Mouse (Mus musculus): ENCODE data around the gene Eprs. TPM values are rescaled to one million over a fixed set of nuclear protein-coding genes. Genes with fewer than 3 reads are reported as not detected.
"Not testable (repeated sequence)": the region's sequence is repeated elsewhere in the genome, so short reads cannot be mapped to it uniquely, and the experiment has no call there.

The Eprs gene
- 13.7 and 15.3 TPM in 2 replicates for polyA plus RNA-seq (2012; rRNA removed)

DNA sequence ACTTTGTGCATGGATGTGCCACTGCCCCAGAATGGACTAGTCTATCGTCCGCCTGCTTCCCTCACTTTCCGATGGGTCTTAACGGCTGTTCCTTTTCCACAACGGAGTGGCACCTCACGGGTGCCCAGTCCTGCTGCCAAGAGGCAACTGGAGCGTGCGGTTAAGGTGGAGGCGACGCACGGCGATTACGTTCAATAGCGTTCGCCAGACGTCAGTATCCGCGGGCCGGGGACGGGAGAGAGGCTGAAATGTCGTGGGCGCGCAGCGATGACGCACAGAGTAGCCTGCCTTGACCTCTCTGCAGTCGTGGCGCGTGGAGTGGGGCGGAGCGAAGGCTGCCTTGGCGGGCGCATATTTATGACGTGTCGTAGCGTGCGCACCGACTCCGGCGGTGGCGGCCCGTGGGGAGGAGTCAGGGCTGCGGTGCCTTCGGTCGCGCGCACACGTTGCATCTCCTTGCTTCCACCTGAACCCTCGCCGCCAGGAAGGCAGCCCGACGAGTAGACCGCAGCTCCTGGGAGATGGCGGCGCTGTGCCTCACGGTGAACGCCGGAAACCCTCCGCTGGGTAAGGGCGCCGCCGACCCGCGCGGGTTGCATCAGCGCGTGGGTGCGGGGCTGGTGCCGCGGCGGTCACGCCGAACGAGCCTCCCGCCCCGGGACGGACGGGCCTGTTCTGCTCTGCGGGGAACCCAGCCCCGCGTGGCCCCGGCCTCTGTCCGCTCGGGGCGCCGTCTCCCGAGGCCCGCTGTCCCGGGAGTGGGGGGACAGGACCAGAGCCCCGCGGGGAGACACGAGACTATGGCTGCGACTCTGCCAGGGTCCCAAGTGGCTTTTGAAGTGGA, at the start of gene Eprs:
Gene Eprs (plus strand): TSS at position 368 of the 844 bp plus-strand sequence.
- peaks cover 4% of the 10 kb centered on the region for H3K4me1 ChIP-seq (ENCODE audit: control insufficient read depth, insufficient read depth, low read length)
- peak within 1 kb of the TSS; percentile 89 for H3K27ac ChIP-seq (ENCODE audit: control insufficient read depth, insufficient read depth, low read depth, low read length)
- no peaks in the 10 kb centered on the region for H3K36me3 ChIP-seq (ENCODE audit: control insufficient read depth, insufficient read depth, low read length)
- H3K27me3 ChIP-seq (ENCODE audit: control insufficient read depth, insufficient read depth, low read length), result no peaks in the 10 kb centered on the region
- no peak for TF ChIP-seq CTCF (IDR thresholded peaks at IDR 0.05; ENCODE audit: control insufficient read depth, insufficient read depth, insufficient replicate concordance, low read depth, low read length)
- TF ChIP-seq POLR2A (IDR thresholded peaks at IDR 0.05; ENCODE audit: control insufficient read depth, low read depth, low read length), result peak; percentile 86
- H3K4me3 ChIP-seq (ENCODE audit: control insufficient read depth, low read depth, low read length), result peak within 1 kb of the TSS; percentile 98

DNA sequence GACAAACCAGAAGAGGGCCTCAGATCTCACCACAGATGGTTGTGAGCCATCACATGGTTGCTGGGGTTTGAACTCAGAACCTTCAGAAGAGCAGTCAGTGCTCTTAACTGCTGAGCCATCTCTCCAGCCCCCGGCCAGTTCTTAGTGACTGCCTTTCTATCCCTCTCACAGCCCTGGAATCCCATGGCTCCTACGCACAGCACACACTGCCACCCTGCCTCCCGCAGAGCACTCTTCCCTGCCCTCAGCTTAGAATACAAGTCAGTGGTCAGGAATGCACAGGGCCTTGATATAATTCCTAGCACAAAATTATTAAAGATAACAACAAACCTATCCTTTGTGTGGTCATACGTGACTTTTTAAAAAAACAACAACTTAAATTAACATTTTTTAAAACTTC, 48.3 kb upstream of the Eprs start:
- Histone ChIP-seq H3K4me3 (ENCODE audit: control insufficient read depth, low read depth, low read length) (no peak overlapping the region), H3K27ac (ENCODE audit: control insufficient read depth, insufficient read depth, low read depth, low read length) (no peak overlapping the region), H3K27me3 (ENCODE audit: control insufficient read depth, insufficient read depth, low read length) (no peaks in the 10 kb centered on the region), H3K4me1 (ENCODE audit: control insufficient read depth, insufficient read depth, low read length) (no peaks in the 10 kb centered on the region), H3K36me3 (ENCODE audit: control insufficient read depth, insufficient read depth, low read length) (no peaks in the 10 kb centered on the region; the same call in 1 of the 2 replicates)
- no peak for TF ChIP-seq CTCF (IDR thresholded peaks at IDR 0.05; ENCODE audit: control insufficient read depth, insufficient read depth, insufficient replicate concordance, low read depth, low read length)
- TF ChIP-seq POLR2A (IDR thresholded peaks at IDR 0.05; ENCODE audit: control insufficient read depth, low read depth, low read length), result no peak

DNA sequence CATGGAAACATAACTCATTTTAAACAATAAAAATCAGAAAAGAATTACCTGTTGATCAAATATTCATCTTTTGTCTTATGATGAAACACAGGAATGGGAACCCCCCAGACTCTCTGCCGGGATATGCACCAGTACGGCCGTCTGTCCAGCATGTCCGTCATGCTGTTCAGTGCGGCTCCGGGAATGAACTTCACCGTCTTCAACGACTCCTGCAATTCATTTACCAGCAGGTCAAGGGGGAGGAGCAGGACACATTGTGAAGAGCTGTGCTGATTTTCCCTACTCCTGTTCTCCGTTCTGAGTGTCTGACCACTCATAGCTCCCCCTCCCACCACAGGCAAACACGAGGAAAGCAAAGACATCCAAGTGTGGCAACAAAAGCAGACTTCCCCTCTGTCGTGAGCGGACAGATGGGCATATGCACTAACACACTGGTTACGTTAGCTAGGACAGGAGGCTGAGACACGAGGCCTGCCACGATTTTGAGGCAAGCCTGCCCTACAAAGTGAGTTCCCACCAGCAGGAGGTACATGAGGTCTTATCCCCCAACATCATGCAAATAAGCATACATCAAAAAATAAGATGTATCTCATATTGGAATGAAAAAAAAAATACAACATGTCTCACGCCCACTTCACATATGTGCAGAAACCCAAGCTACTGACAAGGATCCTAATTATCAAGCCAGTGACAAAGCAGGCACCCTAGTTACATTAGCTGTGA, 46.8 kb upstream of the Eprs start:
- H3K27me3 ChIP-seq (ENCODE audit: control insufficient read depth, insufficient read depth, low read length), result no peaks in the 10 kb centered on the region
- TF ChIP-seq POLR2A (IDR thresholded peaks at IDR 0.05; ENCODE audit: control insufficient read depth, low read depth, low read length) (no peak), CTCF (IDR thresholded peaks at IDR 0.05; ENCODE audit: control insufficient read depth, insufficient read depth, insufficient replicate concordance, low read depth, low read length) (no peak)
- no peak overlapping the region for H3K4me3 ChIP-seq (ENCODE audit: control insufficient read depth, low read depth, low read length)
- no peak overlapping the region for H3K27ac ChIP-seq (ENCODE audit: control insufficient read depth, insufficient read depth, low read depth, low read length)
- no peaks in the 10 kb centered on the region; the same call in 1 of the 2 replicates for H3K36me3 ChIP-seq (ENCODE audit: control insufficient read depth, insufficient read depth, low read length)
- H3K4me1 ChIP-seq (ENCODE audit: control insufficient read depth, insufficient read depth, low read length), result no peaks in the 10 kb centered on the region

DNA sequence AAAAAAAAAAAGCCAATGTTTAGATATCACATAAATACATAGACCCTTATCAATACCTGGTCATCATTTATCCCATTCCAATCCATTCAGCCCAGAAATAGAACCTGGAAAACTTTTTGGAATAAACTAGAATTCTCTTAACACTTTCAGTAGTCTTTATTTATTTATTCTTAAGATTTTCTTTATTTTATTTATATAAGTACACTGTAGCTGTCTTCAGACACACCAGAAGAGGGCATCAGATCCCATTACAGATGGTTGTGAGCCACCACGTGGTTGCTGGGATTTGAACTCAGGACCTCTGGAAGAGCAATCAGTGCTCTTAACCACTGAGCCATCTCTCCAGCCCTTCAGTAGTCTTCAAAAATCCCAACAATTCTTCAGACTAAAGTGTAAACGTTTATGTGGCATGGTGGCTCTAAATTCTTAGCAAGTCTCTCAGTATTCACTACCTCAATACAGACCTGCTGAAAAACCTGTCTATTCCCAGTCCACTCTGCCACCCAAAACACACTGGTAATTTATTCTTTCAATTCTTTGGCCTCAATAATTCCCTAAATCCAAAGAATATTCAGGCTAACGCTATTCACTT, 35.0 kb upstream of the Eprs start:
- H3K27ac ChIP-seq (ENCODE audit: control insufficient read depth, insufficient read depth, low read depth, low read length); H3K4me1 ChIP-seq (ENCODE audit: control insufficient read depth, insufficient read depth, low read length); H3K27me3 ChIP-seq (ENCODE audit: control insufficient read depth, insufficient read depth, low read length); H3K36me3 ChIP-seq (ENCODE audit: control insufficient read depth, insufficient read depth, low read length); H3K4me3 ChIP-seq (ENCODE audit: control insufficient read depth, low read depth, low read length): not testable (repeated sequence)

DNA sequence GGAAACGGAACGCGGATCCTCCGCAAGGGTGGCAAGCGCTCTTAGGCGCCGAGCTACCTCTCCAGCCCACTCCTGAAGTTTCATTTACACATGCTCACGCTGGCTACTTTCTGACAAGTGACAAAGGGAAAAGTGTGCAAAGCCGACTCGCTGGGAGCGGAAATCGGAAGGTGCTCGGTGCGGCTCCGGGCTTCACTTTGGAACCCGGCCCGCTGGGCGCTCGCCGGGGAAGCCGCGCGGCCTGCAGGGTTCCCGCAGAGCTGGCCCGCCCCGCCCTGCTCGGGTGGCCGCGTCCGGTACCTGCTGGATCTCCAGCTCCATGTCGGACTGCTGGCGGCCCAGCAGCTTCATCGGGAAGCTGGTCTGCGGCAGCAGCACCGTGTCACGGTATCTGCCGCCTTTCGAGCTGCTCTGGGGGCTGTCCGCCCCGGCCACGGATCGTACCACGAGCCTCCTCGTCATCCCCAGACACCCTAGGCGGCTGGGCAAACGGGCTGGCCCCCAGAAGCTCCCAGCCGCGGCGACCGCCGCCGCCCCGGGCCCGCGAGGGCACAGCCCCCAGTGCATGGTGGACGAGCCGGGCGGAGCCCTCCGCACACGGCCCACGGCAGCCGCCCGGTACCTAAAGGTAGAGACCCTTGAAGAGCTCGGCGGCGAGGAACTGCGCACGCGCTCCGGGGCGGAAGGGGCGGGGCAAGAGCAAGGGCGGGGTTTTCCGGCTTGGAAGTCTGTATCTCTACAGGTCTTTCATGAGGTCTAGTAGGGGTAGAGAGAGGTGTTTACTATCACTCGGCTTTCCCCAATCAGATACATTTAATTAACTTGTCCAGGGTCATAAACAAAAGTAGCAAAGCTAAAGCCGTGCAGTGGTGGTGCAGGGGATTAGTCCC, 33.9 kb upstream of the Eprs start, which contains the start of gene Iars2:
Gene Iars2 (minus strand): TSS at position 676 of the 890 bp plus-strand sequence.
- H3K36me3 ChIP-seq (ENCODE audit: control insufficient read depth, insufficient read depth, low read length), result no peaks in the 10 kb centered on the region
- TF ChIP-seq CTCF (IDR thresholded peaks at IDR 0.05; ENCODE audit: control insufficient read depth, insufficient read depth, insufficient replicate concordance, low read depth, low read length), result no peak
- TF ChIP-seq POLR2A (IDR thresholded peaks at IDR 0.05; ENCODE audit: control insufficient read depth, low read depth, low read length), result peak; percentile 79
- peak within 1 kb of the TSS; percentile 95 for H3K4me3 ChIP-seq (ENCODE audit: control insufficient read depth, low read depth, low read length)

DNA sequence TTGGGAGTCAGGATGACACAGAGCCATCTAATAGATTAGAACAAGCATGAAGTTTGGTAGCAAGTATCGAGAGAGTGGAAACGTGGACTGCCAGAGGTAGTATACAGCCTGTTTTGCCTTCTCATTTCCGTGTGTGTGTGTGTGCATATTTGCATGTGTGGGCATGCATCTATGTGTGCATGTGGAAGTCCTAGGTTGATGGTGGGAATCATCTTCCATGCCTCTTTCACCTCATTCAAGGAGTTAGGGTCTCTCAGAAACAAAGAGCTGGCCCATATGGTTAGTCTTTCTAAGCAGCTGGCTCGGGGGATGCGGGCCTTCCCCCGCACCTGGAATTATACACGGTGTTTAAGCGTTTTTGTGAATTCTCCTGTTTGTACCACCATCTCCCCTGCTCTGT, 33.0 kb upstream of the Eprs start:
- Histone ChIP-seq H3K4me1 (ENCODE audit: control insufficient read depth, insufficient read depth, low read length) (peaks cover 9% of the 10 kb centered on the region), H3K27ac (ENCODE audit: control insufficient read depth, insufficient read depth, low read depth, low read length) (no peak overlapping the region), H3K4me3 (ENCODE audit: control insufficient read depth, low read depth, low read length) (no peak overlapping the region), H3K36me3 (ENCODE audit: control insufficient read depth, insufficient read depth, low read length) (no peaks in the 10 kb centered on the region), H3K27me3 (ENCODE audit: control insufficient read depth, insufficient read depth, low read length) (no peaks in the 10 kb centered on the region)
- TF ChIP-seq CTCF (IDR thresholded peaks at IDR 0.05; ENCODE audit: control insufficient read depth, insufficient read depth, insufficient replicate concordance, low read depth, low read length) (no peak), POLR2A (IDR thresholded peaks at IDR 0.05; ENCODE audit: control insufficient read depth, low read depth, low read length) (no peak)

More for the DNA sequence above, 33.9 kb upstream of the Eprs start, which contains the start of gene Iars2:
- Histone ChIP-seq H3K4me1 (ENCODE audit: control insufficient read depth, insufficient read depth, low read length) (peaks cover 9% of the 10 kb centered on the region), H3K27me3 (ENCODE audit: control insufficient read depth, insufficient read depth, low read length) (no peaks in the 10 kb centered on the region), H3K27ac (ENCODE audit: control insufficient read depth, insufficient read depth, low read depth, low read length) (peak within 1 kb of the TSS; percentile 82)

Measured in testis, adult 2 months (tissue).